Mouse (Mus musculus) neutrophil, adult 59 days (primary cell): ENCODE results near the gene Gm867. TPM values are rescaled to one million over a fixed set of nuclear protein-coding genes. Genes with fewer than 3 reads are reported as not detected.

ENCODE experiments used
- total RNA-seq, 2 experiments: library from RNA; stranded (reverse); gene quantifications; 1 replicate in 1 of 2; 2 replicates in 1 of 2; pipeline ENCODE4 v1.2.4; 2023

Gene Gm867
- under 1 TPM in 1 of 2 experiments, not detected in 1; 0.53 TPM for total RNA-seq

DNA sequence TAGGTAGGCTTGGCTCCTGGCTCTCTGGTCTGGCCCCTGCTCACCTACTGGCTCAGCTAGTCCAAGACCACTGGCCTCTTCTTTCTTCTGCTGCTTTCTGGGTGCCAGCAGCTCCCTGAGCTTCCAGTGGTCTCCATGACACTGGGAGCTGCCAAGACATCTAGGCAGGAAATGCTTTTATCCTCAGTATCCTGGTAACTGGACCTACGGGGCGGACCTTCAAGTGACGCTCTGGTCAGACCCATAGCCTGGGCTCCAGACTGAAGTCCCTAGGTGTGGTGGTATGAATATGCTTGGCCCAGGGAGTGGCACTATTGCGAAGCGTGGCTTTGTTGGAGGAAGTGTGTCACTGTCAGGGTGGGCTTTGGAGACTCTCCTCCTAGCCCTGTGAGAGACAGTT, at the start of gene Gm867:
Gene Gm867, minus strand, starts transcription at position 153 of the 400 bp plus-strand sequence.

GRCm38 (mm10) chr10:75954381-75954811, 13.9 kb upstream of the Gm867 start, which contains the start of gene Gm5134:
Gene Gm5134, plus strand, starts transcription at chr10:75954514.

DNA sequence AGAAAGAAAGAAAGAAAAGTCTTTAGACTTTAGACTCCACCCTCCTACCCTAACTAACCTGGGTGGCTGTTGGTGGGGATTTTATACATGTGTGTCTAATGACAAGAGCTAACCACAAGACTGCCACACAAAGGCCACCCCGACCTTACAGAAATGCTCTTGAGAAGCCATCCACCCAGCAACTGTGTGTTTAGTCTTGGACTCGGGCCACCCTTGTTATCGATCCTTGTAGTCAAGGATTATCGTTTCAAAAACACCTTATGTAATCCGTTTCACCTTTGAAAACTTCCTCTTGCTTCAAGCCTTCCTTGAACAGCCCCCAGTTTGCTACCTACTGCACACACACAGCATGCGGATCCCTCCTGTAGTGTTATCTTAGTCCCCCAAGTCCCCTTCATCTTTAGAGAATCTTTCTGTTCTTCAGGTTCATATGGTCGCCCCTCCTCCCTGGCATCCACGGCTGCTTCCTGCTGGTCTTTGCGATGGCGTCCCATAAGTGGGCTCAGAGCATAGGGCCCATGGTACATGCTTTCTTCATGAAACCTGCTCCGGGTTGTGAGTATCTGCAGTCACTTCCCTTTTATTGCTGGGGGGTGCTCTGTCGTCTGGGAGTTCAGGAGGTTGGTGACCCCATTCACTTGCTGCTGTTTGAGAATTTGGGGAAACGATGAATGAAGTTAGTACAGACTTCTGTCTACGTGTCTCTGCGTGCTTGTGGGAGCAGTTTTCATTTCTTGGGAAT, 2.4 kb upstream of the Gm867 start, which contains the start of gene Vpreb3:
Gene Vpreb3, plus strand, starts transcription at position 322 of the 742 bp plus-strand sequence.

GRCm38 (mm10) chr10:75935680-75936541, 4.6 kb downstream of the Gm867 start, which contains the start of gene Mmp11:
Gene Mmp11, minus strand, starts transcription at chr10:75936496.

GRCm38 (mm10) chr10:75932891-75933290, 7.6 kb downstream of the Gm867 start, which contains the start of gene Chchd10:
Gene Chchd10, plus strand, starts transcription at chr10:75933130.

GRCm38 (mm10) chr10:75921026-75921725, 19.3 kb downstream of the Gm867 start, which contains the start of gene Smarcb1:
Gene Smarcb1, minus strand, starts transcription at chr10:75921617.

DNA sequence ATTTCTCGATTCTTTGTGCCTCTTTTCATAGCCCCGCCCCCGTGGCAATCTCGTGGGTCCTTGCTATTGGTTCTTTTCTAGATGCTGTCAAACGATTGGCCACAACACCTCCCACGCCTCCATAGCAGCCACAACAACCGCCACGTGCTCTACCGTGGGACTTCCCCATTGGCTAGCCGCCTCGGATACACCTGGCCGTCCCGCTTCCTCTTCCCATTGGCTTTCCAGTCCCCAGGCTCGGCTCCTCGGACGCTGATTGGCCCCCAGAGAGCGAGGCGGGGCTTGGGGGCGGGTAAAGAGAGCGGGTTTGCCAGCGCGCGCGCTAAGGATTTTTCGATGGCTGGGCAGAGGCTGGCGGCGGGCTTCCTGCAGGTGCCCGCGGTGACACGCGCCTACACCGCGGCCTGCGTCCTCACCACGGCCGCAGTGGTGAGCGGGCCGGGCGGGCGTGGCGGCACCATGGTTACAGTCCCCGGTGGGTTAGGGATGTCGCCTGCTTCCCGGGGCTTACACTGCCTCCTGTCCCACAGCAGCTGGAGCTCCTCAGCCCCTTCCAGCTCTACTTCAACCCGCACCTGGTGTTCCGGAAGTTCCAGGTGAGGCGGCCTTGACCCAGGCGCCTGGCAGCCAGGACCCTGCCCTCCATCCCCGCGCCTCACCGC, 47.3 kb downstream of the Gm867 start, which contains the start of gene Derl3:
Gene Derl3, plus strand, starts transcription at position 325 of the 662 bp plus-strand sequence.

Other genes starting within 250 kb of the Gm867 start
- 10 to 100 TPM; 64.4 to 64.5 TPM for gene Cabin1, start 176.3 kb downstream of the Gm867 start, total RNA-seq
- gene Ddt, start 167.3 kb downstream of the Gm867 start, total RNA-seq = 10 to 100 TPM in 1 of 2 experiments, 1 to 10 TPM in 1; 9.8 to 11.7 TPM
- not detected for gene Gm20441, start 159.7 kb downstream of the Gm867 start, total RNA-seq
- gene Gstt3, start 159.3 kb downstream of the Gm867 start, total RNA-seq = 1 to 10 TPM; 3.4 to 3.5 TPM
- 1 to 10 TPM in 1 of 2 experiments, not detected in 1; 2.6 TPM for gene Gstt1, start 142.1 kb downstream of the Gm867 start, total RNA-seq
- gene Gstt4, start 118.1 kb downstream of the Gm867 start, total RNA-seq = not detected
- gene Gstt2, start 103.2 kb downstream of the Gm867 start, total RNA-seq = 1 to 10 TPM; 5.0 to 6.8 TPM
- 10 to 100 TPM; 66.0 to 70.6 TPM for gene Mif, start 80.4 kb downstream of the Gm867 start, total RNA-seq
- 1 to 10 TPM in 1 of 2 experiments, under 1 TPM in 1; 0.60 to 3.3 TPM for gene Derl3, start 47.3 kb downstream of the Gm867 start, total RNA-seq
- gene Smarcb1, start 19.1 kb downstream of the Gm867 start, total RNA-seq = 10 to 100 TPM; 32.6 to 36.4 TPM
- 10 to 100 TPM in 1 of 2 experiments, 1 to 10 TPM in 1; 6.7 to 10.1 TPM for gene Chchd10, start 7.5 kb downstream of the Gm867 start, total RNA-seq
- gene Mmp11, start 4.2 kb downstream of the Gm867 start, total RNA-seq = under 1 TPM in 1 of 2 experiments, not detected in 1; 0.60 TPM
- 10 to 100 TPM in 1 of 2 experiments, 1 to 10 TPM in 1; 5.8 to 12.6 TPM for gene Vpreb3, start 2.4 kb upstream of the Gm867 start, total RNA-seq
- under 1 TPM in 1 of 2 experiments, not detected in 1; 0.18 TPM for gene Gm5134, start 13.8 kb upstream of the Gm867 start, total RNA-seq
- gene Zfp280b, start 92.0 kb upstream of the Gm867 start, total RNA-seq = 1 to 10 TPM; 4.6 to 5.2 TPM
- not detected for gene Slc5a4b, start 170.3 kb upstream of the Gm867 start, total RNA-seq
- not detected for gene Slc5a4a, start 206.8 kb upstream of the Gm867 start, total RNA-seq